Mouse (Mus musculus): Measurements from ENCODE around the gene Ppp1r1b. TPM values are rescaled to one million over a fixed set of nuclear protein-coding genes. Genes with fewer than 3 reads are reported as not detected.

The Ppp1r1b gene
- polyA plus RNA-seq, 1 experiment from 2014 or later, result 0.41 TPM

- Histone ChIP-seq H3K27ac (no peak overlapping the region), H3K4me1 (peaks cover 45% of the 10 kb centered on the region), H3K36me3 (replicated peaks) (no peaks in the 10 kb centered on the region), H3K4me3 (no peak overlapping the region), H3K9me3 (no peaks in the 10 kb centered on the region), H3K27me3 (ENCODE audit: poor library complexity, severe bottlenecking) (peaks cover 99% of the 10 kb centered on the region)
- DNase-seq (ENCODE audit: extremely low spot score, low spot score), result no peak
- WGBS, result 58% methylated on average over 4 of the region's 4 CpGs
These were observed 7.0 kb upstream of the Ppp1r1b start for GRCm38 (mm10) chr11:98341174-98341573.

DNA sequence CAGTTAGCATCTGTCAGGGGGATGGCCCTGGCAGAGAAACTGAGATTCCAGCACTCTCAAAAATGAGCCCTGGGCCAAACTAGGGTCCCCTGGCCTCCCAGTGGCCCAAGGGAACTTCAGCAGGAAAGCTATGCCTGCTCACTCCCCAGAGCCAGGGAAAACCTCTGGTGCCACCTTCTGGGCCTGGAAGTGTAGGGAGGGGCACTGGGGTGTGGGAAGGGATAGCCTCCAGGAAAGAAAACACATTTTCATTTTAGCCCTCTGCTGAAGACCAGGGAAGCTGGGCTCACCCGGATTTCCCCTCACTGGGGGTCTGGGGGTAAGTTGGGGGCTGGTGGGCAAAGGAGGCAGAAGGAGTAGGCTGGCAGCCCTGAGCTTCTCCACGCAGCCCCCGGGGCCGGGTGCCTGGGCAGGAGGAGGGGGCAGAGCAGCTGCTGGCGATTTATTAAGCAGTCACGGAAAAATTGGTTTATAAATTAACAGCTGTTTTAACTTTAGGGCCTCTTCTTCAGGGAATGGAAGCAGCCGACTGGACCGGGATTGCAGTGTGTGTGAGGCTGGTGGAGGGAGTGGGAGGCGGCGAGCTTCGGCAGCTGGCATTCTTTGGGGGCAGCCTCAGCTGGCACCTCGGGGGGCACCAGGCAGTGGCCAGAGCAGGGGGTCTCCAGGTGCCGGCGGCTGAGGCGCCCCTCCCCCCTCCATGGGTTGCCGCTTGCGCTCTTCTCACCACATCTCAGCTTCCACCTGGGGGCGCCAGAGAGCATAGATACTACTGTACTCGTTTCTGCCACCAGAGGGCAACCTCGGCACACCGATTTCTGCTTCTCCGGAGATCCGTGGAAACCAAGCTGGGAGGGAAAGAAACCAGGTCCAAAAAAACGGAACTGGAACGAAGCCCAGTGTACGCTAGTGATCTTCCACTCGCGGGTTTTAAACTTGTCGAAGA, 5.9 kb upstream of the Ppp1r1b start:
- Histone ChIP-seq H3K4me1 (peaks cover 56% of the 10 kb centered on the region), H3K9me3 (no peaks in the 10 kb centered on the region), H3K27ac (no peak overlapping the region), H3K36me3 (replicated peaks) (no peaks in the 10 kb centered on the region), H3K4me3 (peak overlapping the region; percentile 36), H3K27me3 (ENCODE audit: poor library complexity, severe bottlenecking) (peaks cover 99% of the 10 kb centered on the region)
- 3% methylated on average over 28 of the region's 29 CpGs for WGBS
- DNase-seq (ENCODE audit: extremely low spot score, low spot score), result peak; percentile 92

GRCm38 (mm10) chr11:98345253-98345652, 3.0 kb upstream of the Ppp1r1b start:
- Histone ChIP-seq H3K4me1 (peaks cover 56% of the 10 kb centered on the region), H3K4me3 (peak overlapping the region; percentile 36), H3K27me3 (ENCODE audit: poor library complexity, severe bottlenecking) (peaks cover 99% of the 10 kb centered on the region), H3K36me3 (replicated peaks) (no peaks in the 10 kb centered on the region), H3K9me3 (no peaks in the 10 kb centered on the region), H3K27ac (no peak overlapping the region)
- DNase-seq (ENCODE audit: extremely low spot score, low spot score), result peak; percentile 79
- 1% methylated on average over 14 of the region's 14 CpGs for WGBS

- Histone ChIP-seq H3K4me1 (peaks cover 56% of the 10 kb centered on the region), H3K36me3 (replicated peaks) (no peaks in the 10 kb centered on the region), H3K4me3 (no peak overlapping the region), H3K9me3 (no peaks in the 10 kb centered on the region), H3K27me3 (ENCODE audit: poor library complexity, severe bottlenecking) (peaks cover 100% of the 10 kb centered on the region), H3K27ac (no peak overlapping the region)
- DNase-seq (ENCODE audit: extremely low spot score, low spot score), result no peak
- 6% methylated on average over 9 of the region's 9 CpGs for WGBS
These were observed 2.0 kb upstream of the Ppp1r1b start for GRCm38 (mm10) chr11:98346168-98346567.

GRCm38 (mm10) chr11:98347385-98348082, 670 bp upstream of the Ppp1r1b start:
- no peak for DNase-seq (ENCODE audit: extremely low spot score, low spot score)
- H3K36me3 ChIP-seq (replicated peaks), result no peaks in the 10 kb centered on the region
- peaks cover 45% of the 10 kb centered on the region for H3K4me1 ChIP-seq
- 6% methylated on average over 11 of the region's 12 CpGs for WGBS
- H3K9me3 ChIP-seq, result no peaks in the 10 kb centered on the region
- H3K4me3 ChIP-seq, result peak overlapping the region; percentile 54
- no peak overlapping the region for H3K27ac ChIP-seq
- peaks cover 100% of the 10 kb centered on the region for H3K27me3 ChIP-seq (ENCODE audit: poor library complexity, severe bottlenecking)

GRCm38 (mm10) chr11:98349308-98349707, 1.1 kb downstream of the Ppp1r1b start:
- DNase-seq (ENCODE audit: extremely low spot score, low spot score), result no peak
- H3K36me3 ChIP-seq (replicated peaks), result no peaks in the 10 kb centered on the region
- peaks cover 100% of the 10 kb centered on the region for H3K27me3 ChIP-seq (ENCODE audit: poor library complexity, severe bottlenecking)
- no peaks in the 10 kb centered on the region for H3K9me3 ChIP-seq
- H3K4me1 ChIP-seq, result peaks cover 44% of the 10 kb centered on the region
- peak overlapping the region; percentile 54 for H3K4me3 ChIP-seq
- WGBS, result 3% methylated on average over 9 of the region's 9 CpGs
- no peak overlapping the region for H3K27ac ChIP-seq

DNA sequence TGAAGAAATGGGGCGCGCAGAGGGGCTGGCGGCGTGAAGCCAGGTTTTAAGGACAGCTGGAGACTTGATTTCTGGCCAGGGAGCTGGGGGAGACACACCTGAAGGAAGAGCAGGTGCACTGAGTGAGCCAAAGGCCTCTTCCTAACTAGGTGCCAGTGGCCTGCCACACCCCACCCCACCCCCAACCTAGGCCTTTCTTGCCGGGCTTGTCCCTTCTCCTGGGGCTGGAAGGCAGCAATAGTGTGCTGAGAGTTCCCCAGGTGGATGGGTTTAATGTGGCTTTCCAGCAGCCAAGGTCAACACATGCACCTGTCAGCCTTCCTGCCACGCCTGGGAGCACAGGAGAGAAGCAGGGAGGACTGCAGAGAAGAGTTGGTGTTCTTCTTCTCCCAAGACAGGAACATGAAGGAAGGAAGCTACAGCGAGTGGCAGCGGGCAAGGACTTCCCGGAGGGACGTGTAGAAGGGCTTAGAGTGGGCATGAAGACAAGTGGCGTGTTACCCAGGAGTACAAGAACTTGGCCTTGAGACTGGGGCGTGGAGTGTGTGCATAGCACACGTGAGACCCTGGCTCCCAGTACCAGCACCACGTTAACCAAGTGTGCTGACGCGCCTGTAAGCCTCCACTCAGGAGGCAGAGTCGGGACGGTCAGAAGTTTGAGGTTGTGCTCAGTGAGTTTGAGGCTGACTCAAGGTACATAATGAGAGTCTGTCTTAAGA, 4.2 kb downstream of the Ppp1r1b start:
- no peak for DNase-seq (ENCODE audit: extremely low spot score, low spot score)
- Histone ChIP-seq H3K27ac (no peak overlapping the region), H3K4me3 (no peak overlapping the region), H3K4me1 (peaks cover 44% of the 10 kb centered on the region), H3K9me3 (no peaks in the 10 kb centered on the region), H3K27me3 (ENCODE audit: poor library complexity, severe bottlenecking) (peaks cover 98% of the 10 kb centered on the region), H3K36me3 (replicated peaks) (no peaks in the 10 kb centered on the region)
- WGBS, result 82% methylated on average over 18 of the region's 18 CpGs

DNA sequence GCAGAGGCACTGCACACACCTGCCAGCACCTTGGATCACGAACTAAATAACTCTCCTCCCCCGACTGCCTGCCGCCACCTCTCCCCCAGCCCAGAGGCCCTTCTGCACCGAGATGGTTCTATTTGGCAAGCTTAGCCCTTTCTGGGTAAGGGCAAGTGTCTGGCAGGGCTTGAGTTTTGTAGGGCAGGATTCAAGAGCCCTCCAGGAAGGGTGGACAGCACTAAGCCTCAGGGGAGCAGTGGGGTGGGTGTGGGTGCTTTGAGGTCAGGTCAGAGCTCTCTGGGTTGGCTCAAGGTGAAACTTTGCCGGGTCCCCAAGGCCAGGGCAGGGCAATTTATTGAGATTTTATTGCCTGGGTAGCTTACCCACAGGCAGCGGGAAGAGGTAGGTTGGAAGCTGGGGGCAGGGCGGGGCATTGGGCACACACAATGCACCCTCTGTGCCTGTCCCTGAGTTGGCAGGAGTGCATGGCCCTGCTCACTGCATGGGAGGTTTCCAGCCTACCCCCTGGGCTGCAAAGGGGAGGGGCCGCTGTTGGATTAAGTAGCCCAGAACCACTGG, 5.5 kb downstream of the Ppp1r1b start:
- WGBS, result 31% methylated on average over 8 of the region's 8 CpGs
- no peak for DNase-seq (ENCODE audit: extremely low spot score, low spot score)
- Histone ChIP-seq H3K36me3 (replicated peaks) (no peaks in the 10 kb centered on the region), H3K27me3 (ENCODE audit: poor library complexity, severe bottlenecking) (peaks cover 85% of the 10 kb centered on the region), H3K9me3 (no peaks in the 10 kb centered on the region), H3K4me1 (peaks cover 42% of the 10 kb centered on the region), H3K27ac (no peak overlapping the region), H3K4me3 (no peak overlapping the region)

- DNase-seq (ENCODE audit: extremely low spot score, low spot score), result no peak
- Histone ChIP-seq H3K36me3 (replicated peaks) (no peaks in the 10 kb centered on the region), H3K9me3 (no peaks in the 10 kb centered on the region), H3K27ac (no peak overlapping the region), H3K4me1 (peaks cover 44% of the 10 kb centered on the region), H3K27me3 (ENCODE audit: poor library complexity, severe bottlenecking) (peaks cover 78% of the 10 kb centered on the region), H3K4me3 (no peak overlapping the region)
- WGBS, result 61% methylated on average over 14 of the region's 14 CpGs
These were observed 6.2 kb downstream of the Ppp1r1b start for GRCm38 (mm10) chr11:98354445-98354844.

GRCm38 (mm10) chr11:98355732-98356299, 7.6 kb downstream of the Ppp1r1b start:
- H3K4me1 ChIP-seq, result peaks cover 58% of the 10 kb centered on the region
- no peak overlapping the region for H3K4me3 ChIP-seq
- H3K9me3 ChIP-seq, result no peaks in the 10 kb centered on the region
- H3K27me3 ChIP-seq (ENCODE audit: poor library complexity, severe bottlenecking), result peaks cover 64% of the 10 kb centered on the region
- H3K36me3 ChIP-seq (replicated peaks), result no peaks in the 10 kb centered on the region
- H3K27ac ChIP-seq, result no peak overlapping the region
- DNase-seq (ENCODE audit: extremely low spot score, low spot score), result peak; percentile 61
- 9% methylated on average over 6 of the region's 6 CpGs for WGBS

- H3K27ac ChIP-seq, result peak overlapping the region; percentile 93; the same call in 1 of the 2 replicates
These were observed 8.6 kb downstream of the Ppp1r1b start for GRCm38 (mm10) chr11:98356625-98357394.

More at GRCm38 (mm10) chr11:98356625-98357394, 8.6 kb downstream of the Ppp1r1b start:
- H3K9me3 ChIP-seq, result no peaks in the 10 kb centered on the region
- peak overlapping the region; percentile 81; the same call in 1 of the 2 replicates for H3K4me3 ChIP-seq
- peaks cover 54% of the 10 kb centered on the region for H3K27me3 ChIP-seq (ENCODE audit: poor library complexity, severe bottlenecking)
- H3K36me3 ChIP-seq (replicated peaks), result no peaks in the 10 kb centered on the region
- no peak for DNase-seq (ENCODE audit: extremely low spot score, low spot score)
- WGBS, result 80% methylated on average over 7 of the region's 7 CpGs
- peaks cover 67% of the 10 kb centered on the region for H3K4me1 ChIP-seq
